Mouse (Mus musculus): ENCODE data around the gene Ica1.

The Ica1 gene

DNA sequence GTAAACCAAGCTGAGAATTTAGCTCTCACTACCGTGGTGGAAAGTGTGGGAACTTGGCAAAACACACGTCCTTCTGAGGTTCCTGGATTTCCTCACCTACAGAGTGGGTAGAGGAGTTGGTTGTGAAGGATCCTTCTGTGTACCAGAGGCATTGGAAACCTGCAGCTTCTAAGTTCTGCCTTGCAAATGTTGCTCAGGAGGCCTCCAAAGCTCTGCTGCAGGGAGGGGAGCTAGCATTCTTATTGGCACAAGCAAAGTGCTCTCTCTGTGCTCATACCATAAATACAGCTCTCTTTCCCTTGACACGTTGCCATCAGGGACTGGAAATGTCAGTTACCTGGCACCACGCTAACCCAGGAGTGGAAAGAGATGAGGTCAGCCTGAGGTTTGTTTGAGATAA is 139.4 kb downstream of the Ica1 start:
- DNase-seq = peak in 1 of 2 experiments; percentile 38

DNA sequence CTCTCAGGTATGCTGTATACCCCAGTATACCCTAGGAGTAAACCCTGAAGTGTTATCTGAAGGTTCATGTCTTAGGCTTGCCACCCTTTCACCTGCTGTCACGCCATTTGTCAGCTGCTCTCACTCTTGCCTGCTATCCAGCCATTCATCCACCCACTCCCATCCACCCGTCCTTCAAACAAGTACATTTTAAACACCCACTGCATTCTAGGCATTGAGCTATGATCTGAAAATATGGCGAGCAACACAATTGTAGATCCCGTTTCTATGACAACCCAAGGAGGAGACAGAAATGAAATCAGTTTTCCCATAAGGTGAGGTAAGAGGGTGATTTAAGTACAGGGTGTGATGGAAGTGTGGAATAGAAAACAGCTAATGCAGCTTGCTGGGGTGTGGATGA is 140.2 kb downstream of the Ica1 start:
- no peak for DNase-seq

DNA sequence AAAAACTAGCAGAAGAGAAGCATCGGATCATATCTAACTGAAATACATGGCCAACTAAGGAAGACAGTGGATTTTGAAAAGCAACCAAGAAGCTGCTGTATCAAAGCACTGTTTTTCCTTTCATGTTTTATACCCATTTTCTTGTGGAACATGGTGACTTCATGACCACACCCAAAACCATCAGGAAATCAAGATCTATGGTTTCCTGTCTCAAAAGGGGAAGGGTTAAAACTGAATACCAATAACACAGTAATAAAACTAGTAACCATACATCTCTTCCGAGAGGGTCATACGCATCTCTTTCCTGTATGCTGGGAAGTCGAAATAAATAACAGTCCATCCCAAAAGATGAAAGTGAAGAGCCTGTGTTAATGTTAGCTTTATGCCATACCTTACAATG is 145.6 kb downstream of the Ica1 start:
- DNase-seq = no peak

DNA sequence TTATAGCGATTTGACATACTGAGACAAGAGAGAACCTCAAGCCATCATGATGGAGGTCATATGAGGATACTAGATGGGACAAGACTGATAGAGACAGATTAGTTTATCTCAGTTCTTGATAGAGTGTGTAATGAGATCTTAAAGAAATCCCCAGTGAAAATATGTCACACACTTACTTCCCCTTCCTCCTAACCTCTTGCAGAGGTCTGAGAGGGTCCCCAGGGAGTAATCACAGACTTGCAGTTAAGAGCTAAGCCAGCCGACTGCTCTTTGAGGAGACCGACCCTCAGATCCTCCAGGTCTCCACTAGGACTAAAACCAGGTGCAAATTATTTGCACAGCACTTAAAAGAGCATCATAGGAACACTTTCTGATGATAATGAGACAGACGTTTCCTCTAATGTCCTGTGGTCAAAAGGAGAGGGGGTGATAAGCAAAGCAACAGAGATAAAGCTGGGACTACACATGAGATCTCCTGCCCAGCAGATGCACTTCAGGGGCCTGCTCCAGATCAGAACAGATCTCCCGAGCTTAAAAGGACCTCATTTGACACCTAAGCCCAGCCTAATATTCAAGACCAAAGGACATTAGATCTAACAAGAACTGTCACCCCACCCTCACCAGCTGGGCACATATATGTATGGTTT is 146.2 kb downstream of the Ica1 start:
- no peak for DNase-seq

DNA sequence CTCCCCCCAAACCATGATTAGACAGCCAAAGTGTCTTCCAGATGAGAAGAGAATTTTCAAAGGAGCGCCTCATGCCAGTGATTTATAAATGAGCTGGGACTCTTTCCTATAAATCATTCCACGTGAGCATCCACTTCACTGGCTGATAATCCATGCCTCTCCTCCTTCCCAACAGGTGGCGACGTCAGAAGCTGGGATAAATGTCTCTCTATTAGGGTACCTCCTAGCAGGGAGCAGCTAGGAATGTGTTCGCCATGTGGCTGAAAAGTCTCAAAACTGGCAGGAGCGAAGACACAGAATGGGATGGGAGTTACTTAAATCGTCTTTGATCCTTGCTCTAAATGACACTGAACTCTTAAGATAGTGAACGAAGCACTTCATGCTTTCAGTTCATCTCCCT is 146.9 kb downstream of the Ica1 start:
- DNase-seq = no peak

DNA sequence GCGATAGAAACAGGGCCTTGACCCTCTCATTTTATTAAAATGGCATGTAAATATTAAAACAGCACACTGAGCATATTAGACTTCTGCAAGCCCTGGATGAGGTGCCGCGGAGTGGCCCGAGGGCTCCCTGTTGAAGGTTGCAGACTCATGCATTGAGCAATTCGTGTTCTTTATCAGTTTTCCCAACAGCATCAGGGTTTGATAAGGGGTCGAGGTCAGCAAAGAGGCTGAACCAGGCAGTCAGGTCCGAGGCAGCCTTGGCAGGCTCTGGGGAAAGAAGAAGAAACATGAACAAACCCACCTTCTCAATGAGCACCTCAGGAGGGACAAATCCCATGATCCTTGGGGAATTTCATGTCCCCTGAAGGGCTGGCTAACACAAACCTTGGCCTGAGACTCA is 147.8 kb downstream of the Ica1 start:
- no peak for DNase-seq

DNA sequence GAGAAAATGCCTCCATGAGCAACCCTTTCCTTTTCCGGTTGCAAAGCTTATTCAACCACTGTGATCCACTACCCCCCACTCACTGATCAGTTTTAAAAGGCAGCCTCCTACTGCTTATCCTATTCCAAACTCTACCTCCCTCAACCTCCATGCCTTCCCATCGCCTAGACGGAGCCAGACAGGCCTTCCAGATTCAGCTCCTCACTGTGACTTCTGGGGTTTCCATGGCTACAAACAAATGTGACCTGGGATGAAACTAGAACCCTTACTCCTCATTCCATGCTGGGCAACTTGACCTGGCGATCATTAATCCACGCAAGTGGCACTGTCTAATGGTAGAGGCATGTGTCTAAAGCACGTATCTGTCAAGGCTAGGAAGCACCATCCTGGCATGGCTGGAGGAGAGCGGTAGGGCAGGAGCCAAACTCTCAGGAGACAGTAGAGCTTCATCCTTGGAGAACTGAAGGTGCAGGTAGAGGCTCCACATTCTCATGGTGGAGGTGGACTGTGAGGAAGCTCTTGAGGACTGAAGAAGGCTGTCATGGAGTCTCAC is 149.5 kb downstream of the Ica1 start:
- DNase-seq = peak in 1 of 2 experiments; percentile 2

DNA sequence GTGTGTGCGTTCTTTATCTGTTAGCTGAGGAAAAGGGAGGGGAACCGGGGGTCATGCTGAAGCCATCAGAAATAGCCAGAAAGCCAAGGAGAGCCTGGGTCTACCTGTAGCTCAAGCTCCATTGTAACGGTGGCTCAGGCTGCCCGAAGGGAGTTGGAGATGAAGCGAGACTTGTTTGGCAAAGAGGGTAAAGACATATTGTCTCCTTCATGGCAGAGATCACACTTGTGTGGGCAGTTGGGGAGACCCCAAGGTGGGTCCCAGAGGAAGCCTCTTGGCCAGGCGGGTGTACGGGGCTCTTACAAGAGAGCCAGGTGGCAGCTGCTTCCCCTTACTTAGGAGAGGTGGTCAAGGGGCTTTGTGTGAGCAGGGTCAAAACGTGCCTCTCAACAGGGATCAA is 150.1 kb downstream of the Ica1 start:
- peak in 1 of 2 experiments; percentile 1 for DNase-seq

DNA sequence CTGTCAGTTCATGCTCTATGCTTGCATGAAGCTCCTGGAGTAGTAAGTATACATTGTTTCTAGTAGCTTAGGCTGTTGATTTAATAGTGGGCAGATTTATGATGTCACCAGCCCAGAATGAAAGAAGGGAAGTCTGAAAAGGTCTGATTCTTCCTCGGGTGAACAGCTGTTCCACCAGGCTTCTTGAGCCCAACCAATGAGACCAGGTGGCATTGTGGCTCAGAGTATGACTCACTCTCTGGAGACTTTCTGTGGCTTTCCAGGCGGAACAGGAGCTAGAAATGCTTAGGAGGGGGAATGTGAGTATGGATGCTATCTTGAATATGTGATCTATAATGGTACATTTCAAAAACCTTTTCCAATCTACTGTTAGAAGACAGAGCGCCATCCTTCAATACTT is 155.2 kb downstream of the Ica1 start:
- no peak for DNase-seq

DNA sequence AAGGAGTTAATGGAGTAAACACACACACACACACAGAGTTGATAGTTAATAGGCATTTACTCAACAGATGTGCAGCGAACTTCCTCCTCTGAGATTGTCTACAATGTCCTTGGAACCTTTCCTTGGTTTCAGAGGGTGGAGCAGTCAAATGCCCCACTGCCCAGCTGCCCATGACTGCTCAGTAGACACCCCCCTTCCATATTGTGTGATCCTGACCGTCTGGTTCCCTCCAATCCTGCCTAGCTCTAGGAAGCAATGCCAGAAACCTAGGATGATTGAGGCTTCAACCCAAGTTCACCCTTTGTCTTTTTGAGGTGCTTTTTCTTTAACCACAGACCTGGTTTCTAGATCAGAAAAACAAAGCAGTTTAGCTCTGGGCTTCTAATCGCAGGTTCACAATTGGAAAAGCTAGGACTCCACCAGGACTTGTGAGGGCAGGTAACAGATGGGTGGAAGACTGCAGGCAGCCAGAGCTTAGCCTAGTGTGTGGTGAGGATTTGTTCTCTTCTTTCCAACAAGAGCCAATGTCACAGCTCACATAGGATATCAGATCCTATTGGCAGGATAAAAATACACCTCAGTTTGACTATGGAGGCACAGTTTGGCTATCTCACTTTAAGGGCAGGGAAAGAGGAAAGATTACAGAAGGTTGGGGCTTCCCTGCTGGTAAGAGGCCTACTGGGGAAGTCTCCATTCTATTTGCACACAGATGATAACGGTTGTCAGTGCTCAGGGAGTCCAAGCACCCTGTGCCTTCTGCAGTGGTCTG is 158.5 kb downstream of the Ica1 start:
- peak; percentile 58 to 62 for DNase-seq

DNA sequence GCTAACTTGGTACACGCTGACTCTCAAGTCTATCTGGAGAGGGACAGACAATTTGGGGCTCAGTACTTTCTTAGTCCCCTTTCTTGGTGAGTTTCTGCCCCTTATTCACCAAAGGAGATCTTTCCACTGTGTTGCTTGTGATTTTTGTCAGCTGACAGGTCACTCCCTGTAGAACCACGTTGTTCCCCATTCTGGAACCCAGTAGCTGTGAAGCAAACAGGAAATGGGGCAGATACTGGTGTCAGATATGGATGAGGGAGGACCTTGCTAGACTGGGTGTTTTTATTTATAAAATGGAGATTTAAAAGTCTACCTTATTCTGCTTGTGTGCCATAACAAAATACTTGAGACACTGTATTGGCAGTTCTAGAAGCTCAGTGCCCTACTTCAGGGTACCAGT is 160.9 kb downstream of the Ica1 start:
- no peak for DNase-seq

DNA sequence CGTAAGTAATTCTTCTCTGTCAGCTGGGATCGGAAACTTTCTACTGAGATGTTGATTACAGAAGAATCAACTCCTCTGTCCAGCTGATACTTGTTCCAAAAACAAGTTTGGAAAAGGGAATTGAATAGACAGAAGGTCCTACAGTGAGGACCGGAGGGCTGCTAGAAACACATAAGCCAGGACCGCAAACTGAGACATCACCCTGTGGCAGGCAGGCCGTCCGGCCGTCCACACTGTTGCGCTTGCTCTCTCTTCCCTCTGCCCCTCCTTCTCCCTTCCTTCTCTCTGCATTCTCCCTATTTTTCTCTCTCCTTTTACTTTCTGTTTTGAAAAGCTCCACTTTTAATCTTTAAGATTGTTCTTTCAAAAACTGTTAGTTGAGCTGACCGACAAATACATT is 186.6 kb downstream of the Ica1 start:
- peak in 1 of 2 experiments; percentile 26 for DNase-seq

DNA sequence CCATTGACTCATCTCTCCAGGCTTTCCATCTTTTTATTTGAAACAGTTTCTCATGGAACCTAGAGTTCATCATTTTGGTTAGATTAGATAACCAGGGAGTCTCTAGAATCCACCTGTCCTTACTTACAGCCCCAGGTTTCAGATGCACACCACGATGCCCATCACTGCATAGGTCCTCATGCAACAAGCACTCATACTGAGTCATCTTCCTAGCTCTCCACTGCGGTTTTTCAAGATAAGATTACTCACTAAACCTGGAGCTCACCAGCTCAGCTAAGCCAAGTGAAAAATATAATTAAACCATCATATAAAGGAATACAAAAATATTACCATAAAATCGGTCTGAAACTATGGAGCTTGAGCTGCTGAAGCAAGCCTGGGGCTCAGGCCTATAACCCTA is 194.4 kb downstream of the Ica1 start:
- no peak for DNase-seq

DNA sequence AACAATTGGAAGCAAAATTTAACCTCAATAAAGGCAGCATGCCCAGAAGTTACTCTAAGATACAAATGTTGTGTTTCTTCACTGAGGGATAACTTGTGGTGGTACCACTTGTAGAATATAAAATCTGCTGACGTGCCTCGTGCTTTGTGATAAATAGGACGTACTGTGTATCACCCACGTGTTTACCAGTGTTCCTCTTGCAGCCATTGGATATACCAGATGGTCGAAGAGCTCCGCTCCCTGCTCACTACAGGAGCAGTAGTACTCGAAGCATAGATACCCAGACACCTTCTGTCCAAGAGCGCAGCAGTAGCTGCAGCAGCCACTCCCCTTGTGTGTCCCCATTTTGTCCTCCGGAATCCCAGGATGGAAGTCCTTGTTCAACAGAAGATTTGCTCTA is 195.9 kb downstream of the Ica1 start:
- DNase-seq = peak; percentile 14 to 23

All from cerebellum, postnatal 36 days (tissue).